Mouse (Mus musculus) liver, embryonic 15.5 days (tissue): Measurements from ENCODE around the gene Dusp6. TPM values are rescaled to one million over a fixed set of nuclear protein-coding genes. Genes with fewer than 3 reads are reported as not detected.

Experiments used
- ATAC-seq: fragments of 200-750 bp; cut with Nextera tagmentation; 2 replicates; pipeline ENCODE4 v1.8.0; 2017; ENCODE audit warnings: moderate number of reproducible peaks, mild to moderate bottlenecking, moderate library complexity; ENCODE audit not compliant: insufficient read depth
- H3K27ac ChIP-seq: fragments of 300-500 bp; sonication (generic); replicated peaks from 2 replicates; pipeline ENCODE4 v1.5.1; 2015; ENCODE audit warnings: mild to moderate bottlenecking, inconsistent platforms
- H3K27me3 ChIP-seq: fragments of 300-500 bp; sonication (generic); 2 replicates; pipeline ENCODE4 v1.6.1; 2015; ENCODE audit warnings: mild to moderate bottlenecking, inconsistent platforms
- H3K36me3 ChIP-seq: fragments of 300-500 bp; sonication (generic); replicated peaks from 2 replicates; pipeline ENCODE4 v1.6.1; 2015; ENCODE audit warnings: moderate library complexity, mild to moderate bottlenecking, inconsistent platforms
- H3K4me1 ChIP-seq: fragments of 300-500 bp; sonication (generic); replicated peaks from 2 replicates; pipeline ENCODE4 v1.6.1; 2015; ENCODE audit warnings: inconsistent platforms
- H3K4me2 ChIP-seq: fragments of 300-500 bp; sonication (generic); 2 replicates; pipeline ENCODE4 v1.6.1; 2015; ENCODE audit warnings: moderate library complexity, mild to moderate bottlenecking, inconsistent platforms
- H3K4me3 ChIP-seq: fragments of 300-500 bp; sonication (generic); replicated peaks from 2 replicates; pipeline ENCODE4 v1.5.1; 2015; ENCODE audit warnings: mild to moderate bottlenecking, inconsistent platforms
- H3K9ac ChIP-seq: fragments of 300-500 bp; sonication (generic); 2 replicates; pipeline ENCODE4 v1.6.1; 2015; ENCODE audit warnings: moderate library complexity, mild to moderate bottlenecking, inconsistent platforms
- H3K9me3 ChIP-seq: fragments of 300-500 bp; sonication (generic); replicated peaks from 2 replicates; pipeline ENCODE4 v1.6.1; 2016; ENCODE audit warnings: inconsistent platforms
- WGBS: fragments of 180-500 bp; shearing (Covaris S2); methylation state at CpG from one replicate; pipeline ENCODE4 v1.1.7; 2015; ENCODE audit warnings: mixed read lengths; ENCODE audit not compliant: insufficient replicate concordance; 5-methylcytosine and 5-hydroxymethylcytosine counted together
- polyA plus RNA-seq: library from polyadenylated mRNA; unstranded; fragments of >200 nt; fragmentation: Nextera tagmentation; extraction: Ambion mirVana; gene quantifications from 2 replicates; pipeline ENCODE4 v1.2.1, GENCODE M21; 2015

The Dusp6 gene
- polyA plus RNA-seq, 1 experiment from 2014 or later = 19.1 TPM

- no peak overlapping the region for H3K27ac ChIP-seq
- H3K4me3 ChIP-seq = no peak overlapping the region
- no peaks in the 10 kb centered on the region for H3K36me3 ChIP-seq
- WGBS = 60% methylated on average over 11 of the region's 11 CpGs
- no peaks in the 10 kb centered on the region for H3K4me1 ChIP-seq
- H3K4me2 ChIP-seq = no peak overlapping the region; the same call in 1 of the 2 replicates
- H3K27me3 ChIP-seq = no peaks in the 10 kb centered on the region
- no peaks in the 10 kb centered on the region for H3K9me3 ChIP-seq
- no peak for ATAC-seq
- no peak overlapping the region for H3K9ac ChIP-seq
These were observed 12.2 kb upstream of the Dusp6 start for GRCm38 (mm10) chr10:99250874-99251281.

- no peaks in the 10 kb centered on the region for H3K4me1 ChIP-seq
- WGBS = 55% methylated on average over 2 of the region's 2 CpGs
- no peak for ATAC-seq
These were observed 9.6 kb upstream of the Dusp6 start for GRCm38 (mm10) chr10:99253412-99253811.

GRCm38 (mm10) chr10:99255830-99256570 lies 7.0 kb upstream of the Dusp6 start:
- Histone ChIP-seq H3K9me3 (no peaks in the 10 kb centered on the region), H3K4me1 (no peaks in the 10 kb centered on the region), H3K9ac (no peak overlapping the region), H3K4me2 (no peak overlapping the region), H3K4me3 (no peak overlapping the region), H3K27ac (peak overlapping the region; percentile 39; the same call in 1 of the 2 replicates), H3K36me3 (no peaks in the 10 kb centered on the region), H3K27me3 (peaks cover 6% of the 10 kb centered on the region)
- WGBS = 57% methylated on average over 10 of the region's 10 CpGs
- ATAC-seq = peak; percentile 79

More at GRCm38 (mm10) chr10:99253412-99253811, 9.6 kb upstream of the Dusp6 start:
- Histone ChIP-seq H3K27me3 (no peaks in the 10 kb centered on the region), H3K4me3 (no peak overlapping the region), H3K4me2 (no peak overlapping the region), H3K36me3 (no peaks in the 10 kb centered on the region), H3K27ac (no peak overlapping the region), H3K9me3 (no peaks in the 10 kb centered on the region), H3K9ac (no peak overlapping the region)

GRCm38 (mm10) chr10:99257531-99257930 lies 5.5 kb upstream of the Dusp6 start:
- Histone ChIP-seq H3K36me3 (no peaks in the 10 kb centered on the region), H3K27ac (no peak overlapping the region), H3K27me3 (peaks cover 22% of the 10 kb centered on the region), H3K4me3 (no peak overlapping the region), H3K4me2 (no peak overlapping the region), H3K9ac (no peak overlapping the region), H3K9me3 (no peaks in the 10 kb centered on the region), H3K4me1 (no peaks in the 10 kb centered on the region; the same call in 1 of the 2 replicates)
- no peak for ATAC-seq
- 51% methylated on average over 5 of the region's 5 CpGs for WGBS

GRCm38 (mm10) chr10:99259840-99260239 lies 3.2 kb upstream of the Dusp6 start:
- Histone ChIP-seq H3K4me1 (no peaks in the 10 kb centered on the region; the same call in 1 of the 2 replicates), H3K9me3 (no peaks in the 10 kb centered on the region), H3K36me3 (no peaks in the 10 kb centered on the region), H3K4me2 (no peak overlapping the region), H3K9ac (no peak overlapping the region), H3K4me3 (no peak overlapping the region), H3K27me3 (peaks cover 45% of the 10 kb centered on the region), H3K27ac (no peak overlapping the region)
- WGBS = 51% methylated on average over 8 of the region's 8 CpGs
- ATAC-seq = no peak

GRCm38 (mm10) chr10:99261151-99261635 lies 1.8 kb upstream of the Dusp6 start:
- Histone ChIP-seq H3K36me3 (0 out of 2 replicates have a peak, but pooled peaks cover 5% of the 10 kb centered on the region), H3K4me3 (peak overlapping the region; percentile 62), H3K4me1 (peaks cover 5% of the 10 kb centered on the region), H3K9ac (peak overlapping the region; percentile 47), H3K4me2 (peak overlapping the region; percentile 66), H3K9me3 (no peaks in the 10 kb centered on the region), H3K27ac (peak overlapping the region; percentile 87), H3K27me3 (peaks cover 58% of the 10 kb centered on the region)
- WGBS = under 1% methylated on average over 30 of the region's 30 CpGs
- ATAC-seq = peak; percentile 21; the same call in 1 of the 2 replicates

- Histone ChIP-seq H3K4me1 (peaks cover 7% of the 10 kb centered on the region), H3K36me3 (0 out of 2 replicates have a peak, but pooled peaks cover 6% of the 10 kb centered on the region), H3K4me3 (peak overlapping the region; percentile 62), H3K9me3 (no peaks in the 10 kb centered on the region), H3K9ac (peak overlapping the region; percentile 47), H3K27me3 (peaks cover 61% of the 10 kb centered on the region), H3K4me2 (peak overlapping the region; percentile 66), H3K27ac (peak overlapping the region; percentile 87)
- ATAC-seq = peak; percentile 56
- under 1% methylated on average over 62 of the region's 62 CpGs for WGBS
These were observed 1.3 kb upstream of the Dusp6 start for GRCm38 (mm10) chr10:99261636-99262318.

GRCm38 (mm10) chr10:99262319-99262866 lies 638 bp upstream of the Dusp6 start:
- Histone ChIP-seq H3K9me3 (no peaks in the 10 kb centered on the region), H3K27ac (peak overlapping the region; percentile 87), H3K4me1 (peaks cover 7% of the 10 kb centered on the region), H3K27me3 (peaks cover 61% of the 10 kb centered on the region), H3K4me3 (peak overlapping the region; percentile 62), H3K36me3 (0 out of 2 replicates have a peak, but pooled peaks cover 6% of the 10 kb centered on the region), H3K4me2 (peak overlapping the region; percentile 66), H3K9ac (peak overlapping the region; percentile 46)
- no peak for ATAC-seq
- under 1% methylated on average over 20 of the region's 20 CpGs for WGBS

- Histone ChIP-seq H3K9ac (peak overlapping the region; percentile 54), H3K27ac (peak overlapping the region; percentile 72), H3K4me1 (peaks cover 11% of the 10 kb centered on the region), H3K9me3 (no peaks in the 10 kb centered on the region), H3K27me3 (peaks cover 61% of the 10 kb centered on the region), H3K36me3 (0 out of 2 replicates have a peak, but pooled peaks cover 6% of the 10 kb centered on the region), H3K4me2 (peak overlapping the region; percentile 66), H3K4me3 (peak overlapping the region; percentile 62)
- no peak for ATAC-seq
- under 1% methylated on average over 66 of the region's 66 CpGs for WGBS
These were observed 589 bp downstream of the Dusp6 start for GRCm38 (mm10) chr10:99263419-99264221.

- ATAC-seq = no peak
- Histone ChIP-seq H3K27me3 (peaks cover 61% of the 10 kb centered on the region), H3K4me3 (peak overlapping the region; percentile 62), H3K4me1 (peaks cover 17% of the 10 kb centered on the region), H3K9ac (peak overlapping the region; percentile 54), H3K27ac (peak overlapping the region; percentile 72; the same call in 1 of the 2 replicates), H3K36me3 (0 out of 2 replicates have a peak, but pooled peaks cover 6% of the 10 kb centered on the region), H3K9me3 (no peaks in the 10 kb centered on the region), H3K4me2 (peak overlapping the region; percentile 66)
- WGBS = 3% methylated on average over 26 of the region's 26 CpGs
These were observed 1.4 kb downstream of the Dusp6 start for GRCm38 (mm10) chr10:99264301-99265010.
